Mouse (Mus musculus): ENCODE results near the gene Dnah9. TPM values are rescaled to one million over a fixed set of nuclear protein-coding genes. Genes with fewer than 3 reads are reported as not detected.

The Dnah9 gene
- total RNA-seq, 2 experiments from 2014 or later = not detected

DNA sequence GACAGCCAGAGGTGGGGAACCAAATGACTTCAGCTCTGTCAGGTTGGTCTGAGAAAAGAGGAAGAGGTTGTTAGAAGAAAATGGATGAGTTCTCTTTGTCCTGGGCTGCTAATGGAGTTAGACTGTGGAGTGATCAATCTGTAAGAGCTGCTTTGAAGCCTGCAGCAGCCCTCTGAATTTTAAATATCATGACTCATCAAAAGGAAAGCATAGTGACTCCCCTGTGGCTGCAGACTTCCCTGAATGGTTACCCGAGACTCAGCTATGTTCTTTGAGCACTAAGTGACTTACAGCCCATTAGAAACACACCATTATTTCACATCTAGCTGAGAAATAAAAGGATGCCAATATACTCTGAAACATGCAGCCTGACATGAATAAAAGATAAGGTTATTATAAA is 240.4 kb downstream of the Dnah9 start:
- DNase-seq (ENCODE audit: low spot score) = no peak

- DNase-seq (ENCODE audit: low spot score) = no peak
Measured at GRCm38 (mm10) chr11:65918480-65919236, 249.7 kb downstream of the Dnah9 start.

GRCm38 (mm10) chr11:65909195-65909594 is 259.2 kb downstream of the Dnah9 start:
- DNase-seq (ENCODE audit: low spot score) = no peak

DNA sequence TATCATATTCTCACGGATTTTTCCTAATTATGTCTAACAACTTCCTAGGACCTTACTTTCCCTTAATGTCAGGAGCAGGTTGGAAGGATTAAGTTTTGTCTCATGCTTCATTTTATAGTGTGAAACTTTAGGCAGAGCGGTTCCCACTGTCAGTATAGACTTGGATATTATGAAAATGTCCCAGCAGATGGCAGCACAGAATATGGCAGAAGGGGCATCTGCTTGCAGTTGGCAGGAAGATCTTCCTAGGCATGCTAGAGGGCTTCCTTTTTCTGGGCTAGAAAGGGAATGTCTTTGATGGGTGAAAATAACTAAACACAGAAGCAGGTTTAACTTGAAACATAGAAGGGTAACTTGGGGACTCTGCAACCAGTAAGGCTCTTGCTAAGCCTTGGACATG is 262.9 kb downstream of the Dnah9 start:
- DNase-seq (ENCODE audit: low spot score) = no peak

GRCm38 (mm10) chr11:65903944-65904343 is 264.4 kb downstream of the Dnah9 start:
- DNase-seq (ENCODE audit: low spot score) = no peak

DNA sequence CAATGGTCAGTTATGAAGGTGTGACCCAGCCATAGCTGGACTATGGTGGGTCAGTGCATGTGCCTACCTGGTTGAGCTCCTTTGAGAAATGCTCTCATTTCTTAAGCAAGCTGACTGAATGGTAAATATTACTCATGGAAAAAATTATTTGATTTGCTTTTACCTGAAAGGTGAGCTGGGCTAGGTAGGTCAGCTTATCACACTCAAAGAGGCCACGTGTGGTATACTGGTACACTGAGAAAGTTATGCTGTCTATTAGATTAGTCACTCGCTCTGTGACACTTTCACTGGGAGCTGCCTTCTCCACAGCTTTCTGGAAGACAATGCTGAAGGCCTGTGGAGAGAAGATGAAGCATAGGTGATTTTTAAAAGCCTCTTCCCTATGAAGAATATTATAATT is 286.9 kb downstream of the Dnah9 start:
- no peak for DNase-seq (ENCODE audit: low spot score)

GRCm38 (mm10) chr11:65877146-65877775 is 291.1 kb downstream of the Dnah9 start:
- DNase-seq (ENCODE audit: low spot score) = no peak

DNA sequence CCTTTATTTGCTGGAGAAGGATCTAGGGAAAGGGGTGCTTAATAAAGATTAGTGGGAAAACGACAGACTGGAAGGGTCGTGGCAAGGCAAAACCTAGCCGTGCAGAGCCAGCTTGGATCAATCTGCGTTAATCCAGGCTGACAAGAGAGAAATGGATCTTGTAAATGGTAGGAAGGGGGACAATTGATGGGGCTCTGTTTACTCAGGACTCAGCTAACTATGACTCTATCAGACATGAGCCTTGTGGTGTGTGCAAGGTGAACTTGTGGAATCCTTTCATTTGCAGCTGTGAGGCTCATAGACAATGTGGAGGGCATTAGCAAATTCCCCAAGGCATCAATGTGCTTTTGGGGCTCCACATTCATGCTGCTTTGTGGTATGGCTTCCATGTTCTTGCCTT is 306.9 kb downstream of the Dnah9 start:
- no peak for DNase-seq (ENCODE audit: low spot score)

- no peak for DNase-seq (ENCODE audit: low spot score)
Measured at GRCm38 (mm10) chr11:65852066-65852465, 316.3 kb downstream of the Dnah9 start.

GRCm38 (mm10) chr11:65846446-65846845 is 321.9 kb downstream of the Dnah9 start:
- DNase-seq (ENCODE audit: low spot score) = no peak

- DNase-seq (ENCODE audit: low spot score) = no peak
Measured at GRCm38 (mm10) chr11:65838999-65839398, 329.4 kb downstream of the Dnah9 start.

- DNase-seq (ENCODE audit: low spot score) = no peak
Measured at GRCm38 (mm10) chr11:65824556-65824955, 343.8 kb downstream of the Dnah9 start.

DNA sequence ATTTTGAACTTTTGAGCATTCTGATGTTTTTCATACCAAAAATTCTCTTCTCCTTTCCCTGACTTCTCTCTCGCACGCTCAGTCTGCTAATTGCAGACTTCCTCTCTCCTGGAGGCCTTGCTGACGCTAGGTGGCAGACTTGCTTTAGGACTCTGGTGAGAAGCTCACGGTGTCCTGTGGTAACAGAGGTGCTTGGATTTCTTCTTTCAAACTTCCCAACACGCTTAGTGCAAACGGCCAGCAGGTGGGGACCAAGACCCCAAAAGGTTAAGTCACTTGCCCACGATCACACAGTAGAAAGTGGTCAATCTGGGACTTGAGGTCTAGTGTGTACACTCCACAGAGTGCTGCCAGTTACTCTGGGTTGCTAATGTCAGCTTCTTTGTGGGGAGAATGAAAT is 347.5 kb downstream of the Dnah9 start:
- peak; percentile 46 for DNase-seq (ENCODE audit: low spot score)

DNA sequence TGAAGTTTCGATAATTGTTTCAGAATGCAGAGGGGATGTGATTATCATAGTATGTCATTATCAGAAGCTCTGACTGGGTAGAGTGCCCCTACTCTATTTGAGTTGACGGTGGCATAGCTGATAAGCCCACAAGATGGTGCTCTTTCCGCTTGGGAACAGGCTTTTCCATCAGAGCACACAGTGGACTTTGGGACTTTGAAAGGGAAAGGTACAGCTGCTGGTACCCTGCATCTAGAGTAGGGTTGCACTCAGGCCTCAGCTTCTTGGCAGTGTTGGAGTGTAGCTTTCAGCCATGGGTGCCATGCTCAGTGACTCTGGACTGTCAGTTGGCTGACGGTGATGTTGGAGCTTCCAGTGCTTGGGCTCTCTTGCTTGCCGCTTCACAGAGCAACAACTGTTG is 348.1 kb downstream of the Dnah9 start:
- no peak for DNase-seq (ENCODE audit: low spot score)

GRCm38 (mm10) chr11:65818193-65818592 is 350.2 kb downstream of the Dnah9 start:
- no peak for DNase-seq (ENCODE audit: low spot score)

GRCm38 (mm10) chr11:65816237-65816636 is 352.1 kb downstream of the Dnah9 start:
- DNase-seq (ENCODE audit: low spot score) = no peak

DNA sequence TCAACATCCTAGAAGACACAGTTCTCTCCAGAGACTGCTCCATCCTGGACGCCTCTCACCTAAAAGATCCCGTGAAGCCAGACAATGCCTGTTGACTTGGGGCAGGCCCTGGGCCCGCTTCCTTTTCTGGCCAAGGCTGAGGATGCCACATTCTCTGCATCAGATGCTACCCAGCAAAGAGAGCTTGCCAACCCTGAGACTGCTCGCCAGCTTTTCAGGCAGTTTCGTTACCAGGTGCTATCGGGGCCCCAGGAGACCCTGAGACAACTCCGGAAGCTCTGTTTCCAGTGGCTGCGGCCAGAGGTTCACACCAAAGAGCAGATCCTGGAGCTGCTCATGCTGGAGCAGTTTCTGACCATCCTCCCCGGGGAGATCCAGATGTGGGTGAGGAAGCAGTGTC is 354.0 kb downstream of the Dnah9 start:
- no peak for DNase-seq (ENCODE audit: low spot score)

DNA sequence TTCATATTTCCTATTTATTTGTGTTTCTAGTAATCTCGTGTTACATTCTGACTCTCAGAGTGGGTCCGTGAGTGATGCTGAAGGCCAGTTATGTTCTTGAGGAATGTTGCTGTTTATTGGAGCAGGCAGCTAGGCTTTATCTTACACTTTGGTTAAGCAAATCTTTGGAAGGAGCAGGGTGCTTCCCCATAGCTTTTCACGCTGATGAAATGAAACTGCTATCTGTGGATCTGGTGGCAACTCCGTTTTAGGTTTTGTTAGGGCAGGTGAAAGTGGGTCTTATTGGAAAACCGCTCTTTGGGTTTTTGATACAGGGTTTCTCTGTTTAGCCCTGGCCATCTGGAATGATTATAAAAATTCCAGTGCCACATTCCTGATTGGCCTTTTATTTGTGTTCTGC is 356.3 kb downstream of the Dnah9 start:
- no peak for DNase-seq (ENCODE audit: low spot score)

- DNase-seq (ENCODE audit: low spot score) = no peak
Measured at GRCm38 (mm10) chr11:65807601-65808000, 360.8 kb downstream of the Dnah9 start.

GRCm38 (mm10) chr11:65806909-65807504 is 361.3 kb downstream of the Dnah9 start, which contains the start of gene Zkscan6:
Gene Zkscan6, plus strand, starts transcription at chr11:65807175.
- DNase-seq (ENCODE audit: low spot score) = peak; percentile 88

- peak; percentile 45 for DNase-seq (ENCODE audit: low spot score)
Measured at GRCm38 (mm10) chr11:65806321-65806904, 361.9 kb downstream of the Dnah9 start.

- DNase-seq (ENCODE audit: low spot score) = no peak
Measured at GRCm38 (mm10) chr11:65801899-65802298, 366.5 kb downstream of the Dnah9 start.

Data from gastrocnemius, adult 18-20 months (tissue).